Mouse (Mus musculus): ENCODE results near the gene Ddx1. TPM values are rescaled to one million over a fixed set of nuclear protein-coding genes. Genes with fewer than 3 reads are reported as not detected.

Gene Ddx1
- polyA plus RNA-seq, 1 experiment from 2014 or later, result 83.0 TPM

DNA sequence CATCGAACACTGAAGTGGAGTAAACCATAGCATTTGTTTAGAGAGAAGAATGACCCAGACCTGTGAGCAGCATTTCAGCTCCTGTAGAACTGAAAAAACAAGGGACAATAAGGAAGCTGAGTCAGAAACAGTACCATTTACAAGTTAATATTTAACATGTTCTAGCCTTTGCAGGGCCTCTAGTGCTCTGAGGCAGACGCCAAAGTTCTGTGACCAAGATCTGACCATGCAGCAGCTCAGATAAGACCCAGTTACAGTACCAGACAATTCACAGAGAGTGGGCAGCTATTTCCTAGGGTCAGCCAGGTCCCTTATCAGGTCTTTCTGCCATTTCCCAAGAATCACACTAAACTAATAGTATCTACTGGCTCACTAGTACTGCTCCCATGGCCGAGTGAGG lies 31.4 kb downstream of the Ddx1 start:
- Histone ChIP-seq H3K27me3 (replicated peaks) (no peaks in the 10 kb centered on the region), H3K4me3 (no peak overlapping the region), H3K27ac (replicated peaks) (0 out of 2 replicates have a peak overlapping the region, but pooled peaks have one; percentile 32), H3K9ac (no peak overlapping the region), H3K9me3 (no peaks in the 10 kb centered on the region), H3K4me2 (no peak overlapping the region), H3K36me3 (peaks cover 37% of the 10 kb centered on the region), H3K4me1 (peaks cover 31% of the 10 kb centered on the region)
- no peak for ATAC-seq (ENCODE audit: extremely low read depth, insufficient number of reproducible peaks, low FRiP score, low TSS enrichment)
- 49% methylated on average over 3 of the region's 3 CpGs for WGBS

- no peaks in the 10 kb centered on the region for H3K27me3 ChIP-seq (replicated peaks)
- H3K4me3 ChIP-seq, result no peak overlapping the region
- no peak for ATAC-seq (ENCODE audit: extremely low read depth, insufficient number of reproducible peaks, low FRiP score, low TSS enrichment)
- H3K36me3 ChIP-seq, result peaks cover 37% of the 10 kb centered on the region
- H3K9me3 ChIP-seq, result no peaks in the 10 kb centered on the region
- no peak overlapping the region for H3K9ac ChIP-seq
- peak overlapping the region; percentile 32; the same call in 1 of the 2 replicates for H3K27ac ChIP-seq (replicated peaks)
- H3K4me2 ChIP-seq, result no peak overlapping the region
- 40% methylated on average over 5 of the region's 5 CpGs for WGBS
- peaks cover 40% of the 10 kb centered on the region for H3K4me1 ChIP-seq
Measured at GRCm38 (mm10) chr12:13216501-13217103, 32.4 kb downstream of the Ddx1 start.

DNA sequence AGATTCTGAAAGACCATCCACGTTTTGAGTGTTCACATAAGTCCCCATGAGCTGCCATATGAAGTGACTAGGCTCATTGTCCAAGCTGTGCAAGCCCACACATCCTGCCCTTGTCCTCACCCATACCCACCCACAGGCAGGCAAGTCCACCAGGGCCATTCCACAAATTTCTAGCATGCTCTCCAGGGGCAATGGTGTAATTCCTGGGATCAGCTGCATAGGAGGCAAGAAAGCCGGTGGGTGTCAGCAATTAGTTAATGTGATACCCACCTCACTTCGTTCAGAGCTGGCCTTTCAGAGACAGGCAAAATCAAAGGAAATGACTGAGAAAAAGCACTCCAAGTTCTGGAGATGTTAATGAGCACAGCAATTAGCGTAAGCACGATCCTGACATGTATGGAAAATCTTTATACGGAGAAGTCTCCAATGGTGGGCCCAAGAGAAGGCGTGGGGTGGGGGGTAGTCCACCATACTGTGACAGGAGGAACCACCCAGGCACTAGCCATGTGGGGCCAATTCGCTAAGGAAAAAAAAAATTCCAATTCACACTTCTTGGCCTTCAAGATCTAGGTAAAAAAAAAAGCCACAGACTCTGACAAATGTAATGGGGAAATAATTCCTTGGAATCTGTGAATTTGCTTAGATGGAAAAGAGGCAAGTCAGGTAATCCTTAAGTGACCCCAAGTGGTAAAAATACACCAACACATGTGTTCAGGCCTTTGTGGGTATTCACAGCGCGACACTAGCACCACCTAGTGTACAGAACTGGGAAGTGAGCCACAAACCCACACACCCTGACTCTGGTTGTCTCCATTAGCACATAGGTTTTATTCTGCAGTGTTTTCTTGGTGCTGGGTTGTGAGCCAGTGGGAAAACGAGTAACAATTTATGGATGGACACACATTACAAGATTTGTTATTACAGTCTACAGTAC lies 34.4 kb downstream of the Ddx1 start:
- no peak overlapping the region for H3K27ac ChIP-seq (replicated peaks)
- 34% methylated on average over 11 of the region's 11 CpGs for WGBS

GRCm38 (mm10) chr12:13211746-13212482 lies 37.1 kb downstream of the Ddx1 start:
- H3K9me3 ChIP-seq, result no peaks in the 10 kb centered on the region
- no peaks in the 10 kb centered on the region for H3K36me3 ChIP-seq
- no peaks in the 10 kb centered on the region for H3K27me3 ChIP-seq (replicated peaks)
- H3K4me2 ChIP-seq, result no peak overlapping the region; the same call in 1 of the 2 replicates
- peaks cover 43% of the 10 kb centered on the region for H3K4me1 ChIP-seq
- no peak overlapping the region for H3K4me3 ChIP-seq
- 37% methylated on average over 11 of the region's 11 CpGs for WGBS
- ATAC-seq (ENCODE audit: extremely low read depth, insufficient number of reproducible peaks, low FRiP score, low TSS enrichment), result peak; percentile 54; the same call in 1 of the 2 replicates
- H3K9ac ChIP-seq, result peak overlapping the region; percentile 53
- peak overlapping the region; percentile 74 for H3K27ac ChIP-seq (replicated peaks)

More for the DNA sequence above, 34.4 kb downstream of the Ddx1 start:
- H3K9me3 ChIP-seq, result no peaks in the 10 kb centered on the region
- peaks cover 44% of the 10 kb centered on the region for H3K4me1 ChIP-seq
- ATAC-seq (ENCODE audit: extremely low read depth, insufficient number of reproducible peaks, low FRiP score, low TSS enrichment), result no peak
- H3K27me3 ChIP-seq (replicated peaks), result no peaks in the 10 kb centered on the region
- no peak overlapping the region for H3K4me3 ChIP-seq
- H3K36me3 ChIP-seq, result peaks cover 26% of the 10 kb centered on the region
- H3K4me2 ChIP-seq, result no peak overlapping the region
- no peak overlapping the region for H3K9ac ChIP-seq

- ATAC-seq (ENCODE audit: extremely low read depth, insufficient number of reproducible peaks, low FRiP score, low TSS enrichment), result no peak
- H3K27me3 ChIP-seq (replicated peaks), result no peaks in the 10 kb centered on the region
- no peaks in the 10 kb centered on the region for H3K9me3 ChIP-seq
- no peaks in the 10 kb centered on the region for H3K36me3 ChIP-seq
- H3K9ac ChIP-seq, result no peak overlapping the region
- H3K4me2 ChIP-seq, result no peak overlapping the region
- peaks cover 36% of the 10 kb centered on the region for H3K4me1 ChIP-seq
- no peak overlapping the region for H3K4me3 ChIP-seq
- 68% methylated on average over 13 of the region's 13 CpGs for WGBS
- no peak overlapping the region for H3K27ac ChIP-seq (replicated peaks)
Measured at GRCm38 (mm10) chr12:13209692-13210377, 39.2 kb downstream of the Ddx1 start.

DNA sequence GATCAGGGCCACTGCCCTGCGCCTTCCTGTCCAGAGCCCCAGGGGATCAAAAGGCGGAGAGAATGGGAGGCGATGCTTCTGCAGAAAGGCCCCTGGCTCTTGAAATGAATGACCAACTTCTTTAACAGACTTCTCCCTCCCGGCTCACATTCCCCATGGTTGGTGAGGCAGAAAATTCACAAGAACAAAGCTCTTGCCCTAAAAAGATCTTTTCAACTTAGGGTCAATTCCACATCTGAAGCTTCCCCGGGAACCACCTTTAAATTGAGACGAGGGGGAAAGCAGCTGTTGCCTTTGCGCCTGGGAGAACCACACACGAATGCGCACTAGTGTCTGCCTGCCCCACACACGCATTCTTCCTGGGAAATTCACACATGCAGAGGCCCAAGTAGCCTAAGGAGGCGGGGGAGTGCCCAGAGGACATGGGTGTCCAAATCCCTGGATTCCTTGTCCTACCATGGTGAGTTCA lies 40.0 kb downstream of the Ddx1 start:
- no peak for ATAC-seq (ENCODE audit: extremely low read depth, insufficient number of reproducible peaks, low FRiP score, low TSS enrichment)
- H3K9ac ChIP-seq, result no peak overlapping the region
- H3K4me3 ChIP-seq, result no peak overlapping the region
- H3K4me1 ChIP-seq, result peaks cover 31% of the 10 kb centered on the region
- no peaks in the 10 kb centered on the region for H3K9me3 ChIP-seq
- H3K27me3 ChIP-seq (replicated peaks), result no peaks in the 10 kb centered on the region
- H3K36me3 ChIP-seq, result no peaks in the 10 kb centered on the region
- no peak overlapping the region for H3K27ac ChIP-seq (replicated peaks)
- no peak overlapping the region for H3K4me2 ChIP-seq
- WGBS, result 75% methylated on average over 11 of the region's 11 CpGs

DNA sequence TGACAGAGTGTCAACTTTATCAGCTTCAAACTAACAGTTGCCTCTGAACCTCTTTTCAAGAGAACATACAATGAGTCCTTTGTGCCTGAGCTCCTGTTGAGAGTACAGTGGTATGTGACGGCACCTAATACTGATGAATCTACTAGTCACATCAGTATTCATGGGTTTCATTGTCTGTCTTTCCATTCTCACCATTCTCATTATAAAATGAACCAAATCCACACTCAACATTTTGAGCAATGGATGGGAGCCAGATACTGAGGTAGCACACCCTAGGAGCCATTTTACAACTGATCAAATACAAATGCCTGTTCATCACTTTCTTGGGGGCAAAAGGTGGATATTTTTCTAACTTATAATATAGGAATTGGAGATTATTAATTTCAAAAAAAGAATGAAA lies 40.5 kb downstream of the Ddx1 start:
- H3K9ac ChIP-seq, result no peak overlapping the region
- no peak overlapping the region for H3K4me3 ChIP-seq
- ATAC-seq (ENCODE audit: extremely low read depth, insufficient number of reproducible peaks, low FRiP score, low TSS enrichment), result no peak
- peaks cover 31% of the 10 kb centered on the region for H3K4me1 ChIP-seq
- no peaks in the 10 kb centered on the region for H3K36me3 ChIP-seq
- WGBS, result 42% methylated on average over 1 of the region's 1 CpGs
- H3K4me2 ChIP-seq, result no peak overlapping the region
- H3K27ac ChIP-seq (replicated peaks), result no peak overlapping the region
- no peaks in the 10 kb centered on the region for H3K9me3 ChIP-seq
- H3K27me3 ChIP-seq (replicated peaks), result no peaks in the 10 kb centered on the region

DNA sequence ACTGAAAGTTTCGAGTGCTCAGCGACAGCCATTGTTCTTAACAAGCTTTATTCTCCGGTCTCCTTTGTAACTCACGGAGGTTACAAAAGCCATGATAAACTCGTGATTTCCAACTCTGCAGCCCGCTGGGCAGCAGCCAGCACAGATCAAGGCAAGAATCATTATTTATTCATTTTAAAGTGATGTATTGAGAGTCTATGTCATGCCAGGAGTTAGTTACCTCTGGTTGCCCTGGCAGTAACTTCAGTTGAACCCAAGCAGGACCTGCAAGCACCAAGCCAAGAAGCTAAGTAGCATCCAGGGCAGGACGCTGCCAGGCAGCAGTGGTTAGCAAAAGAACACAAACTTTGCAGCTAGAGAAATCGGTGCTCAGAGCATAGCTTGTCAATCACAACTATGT lies 41.9 kb downstream of the Ddx1 start:
- H3K4me2 ChIP-seq, result no peak overlapping the region
- H3K9me3 ChIP-seq, result no peaks in the 10 kb centered on the region
- no peak overlapping the region for H3K9ac ChIP-seq
- H3K36me3 ChIP-seq, result no peaks in the 10 kb centered on the region
- ATAC-seq (ENCODE audit: extremely low read depth, insufficient number of reproducible peaks, low FRiP score, low TSS enrichment), result no peak
- H3K4me3 ChIP-seq, result no peak overlapping the region
- H3K27me3 ChIP-seq (replicated peaks), result no peaks in the 10 kb centered on the region
- peaks cover 24% of the 10 kb centered on the region for H3K4me1 ChIP-seq
- WGBS, result 58% methylated on average over 8 of the region's 8 CpGs
- H3K27ac ChIP-seq (replicated peaks), result no peak overlapping the region

- Histone ChIP-seq H3K9ac (no peak overlapping the region), H3K4me1 (peaks cover 15% of the 10 kb centered on the region), H3K9me3 (no peaks in the 10 kb centered on the region), H3K27me3 (replicated peaks) (no peaks in the 10 kb centered on the region), H3K4me3 (no peak overlapping the region), H3K27ac (replicated peaks) (no peak overlapping the region), H3K36me3 (no peaks in the 10 kb centered on the region), H3K4me2 (no peak overlapping the region)
- WGBS, result 75% methylated on average over 3 of the region's 3 CpGs
- no peak for ATAC-seq (ENCODE audit: extremely low read depth, insufficient number of reproducible peaks, low FRiP score, low TSS enrichment)
Measured at GRCm38 (mm10) chr12:13205733-13206132, 43.3 kb downstream of the Ddx1 start.

DNA sequence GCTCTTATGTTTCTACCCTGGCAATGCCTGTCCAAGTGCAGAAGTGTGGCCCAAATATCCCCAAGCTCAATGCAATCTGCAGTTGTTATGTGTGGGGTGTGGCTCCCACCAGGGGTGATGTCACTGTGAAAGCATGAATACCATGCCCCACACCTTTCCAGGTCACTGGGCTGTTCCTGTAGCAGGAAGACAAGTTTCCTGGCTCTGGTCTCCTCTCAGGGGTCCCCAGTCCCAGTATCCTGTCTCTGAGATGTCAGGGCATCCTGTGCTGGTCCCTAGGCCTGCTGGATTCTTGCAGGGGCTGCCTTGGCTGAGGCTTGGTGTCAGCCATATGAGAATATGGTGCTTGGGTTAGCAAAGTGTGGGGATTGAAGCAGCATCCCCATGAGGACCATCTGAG lies 46.7 kb downstream of the Ddx1 start:
- Histone ChIP-seq H3K9ac (no peak overlapping the region), H3K4me2 (no peak overlapping the region), H3K9me3 (no peaks in the 10 kb centered on the region), H3K4me1 (peaks cover 8% of the 10 kb centered on the region), H3K27me3 (replicated peaks) (no peaks in the 10 kb centered on the region), H3K36me3 (no peaks in the 10 kb centered on the region), H3K4me3 (no peak overlapping the region), H3K27ac (replicated peaks) (no peak overlapping the region)
- no peak for ATAC-seq (ENCODE audit: extremely low read depth, insufficient number of reproducible peaks, low FRiP score, low TSS enrichment)

DNA sequence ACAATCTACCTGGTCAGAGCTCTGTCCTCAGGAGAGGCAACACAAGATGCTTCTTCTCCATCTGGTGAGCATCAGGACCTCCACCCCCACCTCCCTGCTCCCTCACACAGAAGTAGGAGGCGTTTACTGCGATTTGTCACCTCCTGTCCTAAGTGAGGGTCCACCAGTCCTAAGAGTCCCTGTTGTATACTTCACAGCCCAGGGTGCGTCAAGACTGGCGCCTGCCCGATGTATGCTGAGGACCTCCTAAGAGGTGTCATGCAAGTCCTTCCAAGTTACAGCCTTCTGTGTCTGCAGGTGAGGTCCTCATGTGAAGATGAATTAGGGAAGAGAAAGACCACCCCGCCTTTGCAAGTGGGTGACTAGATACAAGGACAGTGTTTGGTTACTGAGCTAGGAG lies 48.4 kb downstream of the Ddx1 start:
- 66% methylated on average over 6 of the region's 6 CpGs for WGBS
- Histone ChIP-seq H3K27ac (replicated peaks) (no peak overlapping the region), H3K4me3 (no peak overlapping the region), H3K9ac (no peak overlapping the region), H3K36me3 (no peaks in the 10 kb centered on the region), H3K4me1 (peaks cover 8% of the 10 kb centered on the region), H3K9me3 (no peaks in the 10 kb centered on the region), H3K4me2 (no peak overlapping the region), H3K27me3 (replicated peaks) (no peaks in the 10 kb centered on the region)
- ATAC-seq (ENCODE audit: extremely low read depth, insufficient number of reproducible peaks, low FRiP score, low TSS enrichment), result no peak

Measured in heart, embryonic 13.5 days (tissue).